Comparison of ENCODE assay signal across 19 mouse cellular contexts in the genomic region with DNA sequence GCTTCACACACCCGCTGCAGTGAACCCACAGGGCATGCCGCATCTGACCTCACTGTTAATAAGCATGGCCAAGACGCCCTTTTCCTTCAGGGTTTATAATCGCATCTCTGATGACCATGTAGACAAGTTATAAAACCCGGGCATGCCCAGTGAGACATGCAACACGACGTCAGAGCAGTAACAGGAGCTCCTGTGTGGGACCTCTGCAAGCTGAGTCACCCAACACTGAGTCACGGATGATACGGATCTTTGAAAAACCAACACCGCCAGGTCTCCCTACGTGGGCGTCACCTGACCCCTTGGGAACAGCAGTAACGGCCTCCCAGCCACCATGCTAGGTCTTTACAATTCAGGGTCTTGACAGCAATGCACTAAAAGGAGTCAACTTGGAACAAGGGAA.
A peak's percentile ranks its signal among the peaks of the same experiment; 100 is the strongest.
DNase-seq lines count a peak whose midpoint lies in the region; ATAC-seq and TF ChIP-seq lines count a peak whose summit lies in the region.
"Had no signal": no experiment of that assay in that cellular context is flagged by ENCODE, and none has a peak within 500 bp of the region (broad histone marks: within the 10 kb centered on the region; RNA-seq: fewer than 3 reads in every experiment).

No protein-coding gene starts in this region.

- no peaks in the 10 kb centered on the region for H3K9me3 ChIP-seq in midbrain, embryonic 13.5 days
- no peaks in the 10 kb centered on the region for H3K9me3 ChIP-seq in midbrain, embryonic 11.5 days (ENCODE audit: control insufficient read depth, low read length)
- no peaks in the 10 kb centered on the region for H3K9me3 ChIP-seq in stomach, postnatal 0 days (ENCODE audit: control insufficient read depth, low read length)
- H3K9me3 ChIP-seq in heart, embryonic 10.5 days = no peaks in the 10 kb centered on the region
- H3K9me3 ChIP-seq: forebrain, embryonic 15.5 days; heart, embryonic 15.5 days; liver, embryonic 15.5 days had no signal

- ATAC-seq in midbrain, embryonic 13.5 days = no peak
- ATAC-seq in midbrain, embryonic 11.5 days (ENCODE audit: low FRiP score) = no peak
- ATAC-seq in stomach, postnatal 0 days (ENCODE audit: low FRiP score, low TSS enrichment) = peak; percentile 67; the same call in 1 of the 2 replicates
- ATAC-seq: forebrain, embryonic 15.5 days; intestine, embryonic 16.5 days had no signal

- peak; percentile 39 for TF ChIP-seq EP300 in stomach, postnatal 0 days (optimal IDR thresholded peaks at IDR 0.05)

- TF ChIP-seq CTCF in stomach, postnatal 0 days (IDR thresholded peaks at IDR 0.05; ENCODE audit: low read depth) = no peak

- no peak overlapping the region for H3K4me3 ChIP-seq in midbrain, embryonic 13.5 days (replicated peaks)
- H3K4me3 ChIP-seq in midbrain, embryonic 11.5 days (ENCODE audit: low read depth, low read length) = no peak overlapping the region
- no peak overlapping the region for H3K4me3 ChIP-seq in stomach, postnatal 0 days (ENCODE audit: low read depth, low read length)
- no peak overlapping the region for H3K4me3 ChIP-seq in heart, embryonic 10.5 days
- H3K4me3 ChIP-seq: forebrain, embryonic 15.5 days; heart, embryonic 15.5 days; liver, embryonic 15.5 days had no signal

- H3K4me1 ChIP-seq in midbrain, embryonic 13.5 days (replicated peaks) = peaks cover 12% of the 10 kb centered on the region
- H3K4me1 ChIP-seq in midbrain, embryonic 11.5 days (ENCODE audit: control insufficient read depth, insufficient read depth, low read length) = no peaks in the 10 kb centered on the region
- no peaks in the 10 kb centered on the region for H3K4me1 ChIP-seq in stomach, postnatal 0 days (replicated peaks; ENCODE audit: control insufficient read depth, insufficient read depth)
- H3K4me1 ChIP-seq in heart, embryonic 10.5 days = peaks cover 4% of the 10 kb centered on the region; the same call in 1 of the 2 replicates
- H3K4me1 ChIP-seq: liver, embryonic 15.5 days had no signal

- WGBS in midbrain, embryonic 13.5 days = 91% methylated on average over 13 of the region's 13 CpGs
- WGBS in midbrain, embryonic 11.5 days = 93% methylated on average over 13 of the region's 13 CpGs
- WGBS in stomach, postnatal 0 days = 69% methylated on average over 13 of the region's 13 CpGs
- 86% methylated on average over 13 of the region's 13 CpGs for WGBS in heart, embryonic 10.5 days

- H3K9ac ChIP-seq in midbrain, embryonic 13.5 days (replicated peaks) = no peak overlapping the region
- no peak overlapping the region for H3K9ac ChIP-seq in midbrain, embryonic 11.5 days (ENCODE audit: low read length)
- H3K9ac ChIP-seq in stomach, postnatal 0 days (ENCODE audit: low read length) = no peak overlapping the region
- H3K9ac ChIP-seq: forebrain, embryonic 15.5 days; heart, embryonic 15.5 days; liver, embryonic 15.5 days had no signal

- peak overlapping the region; percentile 54; the same call in 1 of the 2 replicates for H3K27ac ChIP-seq in midbrain, embryonic 13.5 days
- no peak overlapping the region for H3K27ac ChIP-seq in midbrain, embryonic 11.5 days (ENCODE audit: low read depth, low read length)
- H3K27ac ChIP-seq in stomach, postnatal 0 days (replicated peaks) = peak overlapping the region; percentile 4; the same call in 1 of the 2 replicates
- H3K27ac ChIP-seq in heart, embryonic 10.5 days = no peak overlapping the region
- H3K27ac ChIP-seq: forebrain, embryonic 15.5 days; liver, embryonic 15.5 days; macrophage had no signal

- no peak overlapping the region for H3K4me2 ChIP-seq in midbrain, embryonic 13.5 days (replicated peaks)
- no peak overlapping the region for H3K4me2 ChIP-seq in midbrain, embryonic 11.5 days
- H3K4me2 ChIP-seq in stomach, postnatal 0 days (replicated peaks; ENCODE audit: low read depth) = no peak overlapping the region
- H3K4me2 ChIP-seq: forebrain, embryonic 15.5 days; heart, embryonic 15.5 days; liver, embryonic 15.5 days had no signal

- no peaks in the 10 kb centered on the region for H3K27me3 ChIP-seq in midbrain, embryonic 13.5 days
- H3K27me3 ChIP-seq in midbrain, embryonic 11.5 days (ENCODE audit: control insufficient read depth, insufficient read depth, low read length) = no peaks in the 10 kb centered on the region
- no peaks in the 10 kb centered on the region for H3K27me3 ChIP-seq in stomach, postnatal 0 days (ENCODE audit: control insufficient read depth, insufficient read depth, low read length)
- no peaks in the 10 kb centered on the region for H3K27me3 ChIP-seq in heart, embryonic 10.5 days (ENCODE audit: insufficient read depth, poor library complexity, severe bottlenecking)
- H3K27me3 ChIP-seq: forebrain, embryonic 15.5 days; heart, embryonic 15.5 days; liver, embryonic 15.5 days had no signal

- DNase-seq in adrenal gland, adult 2 months = peak; percentile 46
- DNase-seq in adrenal gland, adult 8-10 months = no peak
- DNase-seq in midbrain, embryonic 11.5 days (ENCODE audit: low spot score, missing footprints) = no peak
- peak; percentile 27 to 37 for DNase-seq in adrenal gland, postnatal 36 days
- peak; percentile 32 for DNase-seq in stomach, postnatal 0 days (ENCODE audit: low spot score)
- DNase-seq in cerebellum, adult 9-11 months = no peak
- DNase-seq in heart, embryonic 10.5 days (ENCODE audit: low spot score) = no peak
- DNase-seq: B cell, adult 2 months; cerebellum, adult 9-10 months; gastrocnemius, postnatal 14 days; kidney, postnatal 4 days; right cerebral cortex, adult 18-20 months; thymus, postnatal 4 days had no signal

- no peaks in the 10 kb centered on the region for H3K36me3 ChIP-seq in midbrain, embryonic 13.5 days
- H3K36me3 ChIP-seq in midbrain, embryonic 11.5 days (ENCODE audit: control insufficient read depth, insufficient read depth, low read length) = no peaks in the 10 kb centered on the region
- H3K36me3 ChIP-seq in stomach, postnatal 0 days (ENCODE audit: control insufficient read depth, insufficient read depth, low read length) = no peaks in the 10 kb centered on the region
- peaks cover 10% of the 10 kb centered on the region for H3K36me3 ChIP-seq in heart, embryonic 10.5 days
- H3K36me3 ChIP-seq: forebrain, embryonic 15.5 days; heart, embryonic 15.5 days; liver, embryonic 15.5 days had no signal

Comparison
In these comparisons a context has a peak if more than half of its experiments do, and no peak if none do; other contexts are left out.
1. DNase-seq: peak in adrenal gland, adult 2 months (single experiment), adrenal gland, postnatal 36 days (2 of 2) and stomach, postnatal 0 days (single experiment); none in adrenal gland, adult 8-10 months (single experiment), midbrain, embryonic 11.5 days (single experiment), cerebellum, adult 9-11 months (single experiment) and heart, embryonic 10.5 days (single experiment).
2. H3K27ac ChIP-seq: peak in midbrain, embryonic 13.5 days (single experiment) and stomach, postnatal 0 days (single experiment); none in midbrain, embryonic 11.5 days (single experiment) and heart, embryonic 10.5 days (single experiment).